Mouse (Mus musculus) kidney, embryonic 14.5 days (tissue): ENCODE measurements at regions not wholly inside any gene's neighbourhood (a gene's known extent, or its start where the extent isn't known, plus 50 kb on each side); places are given as distances from the start of the nearest gene placed in this dataset.

Experiments
- ATAC-seq: fragments of 200-750 bp; cut with Nextera tagmentation; 2 replicates; pipeline ENCODE4 v1.8.0; 2017; ENCODE audit warnings: moderate number of reproducible peaks, mild to moderate bottlenecking, moderate TSS enrichment, moderate library complexity; ENCODE audit not compliant: low FRiP score, low TSS enrichment
- H3K27ac ChIP-seq: fragments of 300-500 bp; sonication (generic); 2 replicates; pipeline ENCODE4 v1.5.1; 2014; ENCODE audit warnings: low read depth, mild to moderate bottlenecking, low read length, moderate library complexity, mixed read lengths
- H3K27me3 ChIP-seq: fragments of 300-500 bp; sonication (generic); 2 replicates; pipeline ENCODE4 v1.6.1; 2014; ENCODE audit warnings: mild to moderate bottlenecking, low read length; ENCODE audit not compliant: control insufficient read depth, insufficient read depth
- H3K36me3 ChIP-seq: fragments of 300-500 bp; sonication (generic); 2 replicates; pipeline ENCODE4 v1.6.1; 2014; ENCODE audit warnings: low read length, mixed read lengths; ENCODE audit not compliant: control insufficient read depth, insufficient read depth
- H3K4me1 ChIP-seq: fragments of 300-500 bp; sonication (generic); 2 replicates; pipeline ENCODE4 v1.6.1; 2014; ENCODE audit warnings: low read length, mixed read lengths; ENCODE audit not compliant: control insufficient read depth, insufficient read depth
- H3K4me2 ChIP-seq: fragments of 300-500 bp; sonication (generic); replicated peaks from 2 replicates; pipeline ENCODE4 v1.6.1; 2014; ENCODE audit warnings: low read depth, mild to moderate bottlenecking, low read length
- H3K4me3 ChIP-seq: fragments of 300-500 bp; sonication (generic); 2 replicates; pipeline ENCODE4 v1.5.1; 2014; ENCODE audit warnings: mild to moderate bottlenecking, low read length
- H3K9ac ChIP-seq: fragments of 300-500 bp; sonication (generic); 2 replicates; pipeline ENCODE4 v1.6.1; 2014; ENCODE audit warnings: low read depth, mild to moderate bottlenecking, low read length, moderate library complexity
- H3K9me3 ChIP-seq: fragments of 300-500 bp; sonication (generic); 2 replicates; pipeline ENCODE4 v1.6.1; 2016; ENCODE audit warnings: low read length; ENCODE audit not compliant: control insufficient read depth
- WGBS: fragments of 180-500 bp; shearing (Covaris S2); extraction: QIAGEN DNeasy Blood & Tissue Kit; methylation state at CpG from one replicate; pipeline ENCODE4 v1.1.7; 2014; 5-methylcytosine and 5-hydroxymethylcytosine counted together

- Histone ChIP-seq H3K27ac (no peak overlapping the region), H3K4me1 (no peaks in the 10 kb centered on the region), H3K4me2 (no peak overlapping the region), H3K9me3 (no peaks in the 10 kb centered on the region), H3K9ac (no peak overlapping the region), H3K4me3 (no peak overlapping the region), H3K27me3 (no peaks in the 10 kb centered on the region), H3K36me3 (no peaks in the 10 kb centered on the region)
- WGBS = 67% methylated on average over 11 of the region's 11 CpGs
- ATAC-seq = no peak
These were observed 249.9 kb upstream of the Rnaseh2b start for GRCm38 (mm10) chr14:62042305-62043116.

DNA sequence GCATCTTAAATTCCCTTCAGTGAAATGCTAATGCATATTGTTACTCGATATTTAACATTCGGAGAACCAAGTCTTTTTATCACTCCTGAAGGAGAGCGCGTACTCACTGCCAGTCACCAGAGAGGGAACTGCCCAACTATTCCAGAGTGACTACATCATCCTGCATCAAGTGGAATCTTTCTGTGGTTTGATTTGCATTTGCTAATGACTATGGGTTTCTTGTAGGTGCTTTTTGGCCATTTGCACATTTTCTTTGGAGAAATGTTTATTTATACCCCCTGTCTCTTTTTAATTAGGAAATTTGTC, 249.3 kb upstream of the Rnaseh2b start:
- Histone ChIP-seq H3K36me3 (no peaks in the 10 kb centered on the region), H3K9me3 (no peaks in the 10 kb centered on the region), H3K4me1 (no peaks in the 10 kb centered on the region), H3K4me2 (no peak overlapping the region), H3K4me3 (no peak overlapping the region), H3K27ac (no peak overlapping the region), H3K9ac (no peak overlapping the region), H3K27me3 (no peaks in the 10 kb centered on the region)
- no peak for ATAC-seq
- 94% methylated on average over 4 of the region's 4 CpGs for WGBS

DNA sequence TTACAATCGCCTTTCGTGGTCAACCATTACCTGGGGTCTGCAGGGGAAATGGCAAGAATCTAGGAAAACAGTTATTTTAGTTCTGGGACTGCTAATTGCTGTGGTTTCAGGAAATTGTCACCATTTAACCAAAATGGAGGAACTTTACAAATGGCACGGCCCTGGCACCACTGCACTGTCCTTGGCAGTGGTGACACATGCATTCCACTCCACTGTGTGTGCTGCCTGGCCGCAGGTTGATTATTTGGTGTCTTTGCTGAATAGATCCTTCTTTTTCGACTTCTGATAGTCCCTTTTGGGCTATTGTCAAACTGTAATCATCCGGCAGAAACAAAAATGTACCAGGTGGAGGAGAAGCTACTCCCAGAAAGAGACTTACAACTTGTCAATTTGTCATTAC, 241.4 kb upstream of the Rnaseh2b start:
- Histone ChIP-seq H3K9ac (no peak overlapping the region), H3K4me2 (no peak overlapping the region), H3K9me3 (0 out of 2 replicates have a peak, but pooled peaks cover 2% of the 10 kb centered on the region), H3K4me1 (no peaks in the 10 kb centered on the region), H3K27me3 (no peaks in the 10 kb centered on the region), H3K4me3 (no peak overlapping the region), H3K27ac (no peak overlapping the region), H3K36me3 (no peaks in the 10 kb centered on the region)
- ATAC-seq = no peak
- 92% methylated on average over 6 of the region's 6 CpGs for WGBS

DNA sequence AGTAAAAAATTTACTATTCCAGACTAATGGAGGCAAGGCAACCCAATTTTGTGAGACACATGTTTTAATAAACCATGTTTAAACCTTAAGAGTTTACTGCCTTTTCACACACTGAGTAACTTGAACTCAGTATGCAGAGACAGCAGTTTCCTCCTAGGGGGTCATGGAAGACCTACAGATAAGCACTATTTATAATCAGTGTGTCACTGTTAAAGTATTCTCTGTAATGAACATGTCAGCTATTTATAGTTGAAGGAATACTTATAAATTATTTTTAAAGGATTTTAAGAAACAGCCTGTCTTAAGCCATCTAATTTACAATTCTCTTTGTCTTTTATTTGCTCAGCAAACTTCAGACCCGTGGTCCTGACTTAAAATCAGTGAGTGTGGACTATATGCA, 240.5 kb upstream of the Rnaseh2b start:
- Histone ChIP-seq H3K27ac (no peak overlapping the region), H3K4me1 (no peaks in the 10 kb centered on the region), H3K36me3 (no peaks in the 10 kb centered on the region), H3K9ac (no peak overlapping the region), H3K9me3 (0 out of 2 replicates have a peak, but pooled peaks cover 2% of the 10 kb centered on the region), H3K4me2 (no peak overlapping the region), H3K27me3 (no peaks in the 10 kb centered on the region), H3K4me3 (no peak overlapping the region)
- ATAC-seq = peak; percentile 68; the same call in 1 of the 2 replicates
- 35% methylated on average over 1 of the region's 1 CpGs for WGBS

DNA sequence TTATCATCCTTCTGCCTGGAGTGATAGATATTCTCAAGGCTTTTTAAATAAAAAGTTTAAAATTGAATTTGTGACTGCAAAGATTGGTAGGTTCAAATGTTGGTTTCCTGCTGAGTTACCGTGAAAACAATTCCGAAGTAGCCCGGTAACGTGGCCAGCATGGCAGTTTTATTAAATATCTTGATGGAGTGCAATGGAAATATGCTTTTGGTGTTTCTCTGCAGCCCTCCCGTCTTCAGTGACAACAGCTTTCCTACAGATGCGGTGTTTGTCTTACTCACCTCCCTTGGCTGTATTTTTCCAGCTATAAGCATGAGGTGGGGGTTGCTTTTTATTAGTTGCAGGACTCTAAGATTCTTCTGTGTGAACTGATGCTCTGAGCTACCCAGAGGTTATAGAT, 239.4 kb upstream of the Rnaseh2b start:
- no peak overlapping the region for H3K4me2 ChIP-seq
- H3K4me3 ChIP-seq = no peak overlapping the region
- H3K27me3 ChIP-seq = no peaks in the 10 kb centered on the region
- H3K9ac ChIP-seq = no peak overlapping the region
- no peaks in the 10 kb centered on the region for H3K4me1 ChIP-seq
- 0 out of 2 replicates have a peak, but pooled peaks cover 2% of the 10 kb centered on the region for H3K9me3 ChIP-seq
- no peaks in the 10 kb centered on the region for H3K36me3 ChIP-seq
- no peak for ATAC-seq
- WGBS = 57% methylated on average over 6 of the region's 6 CpGs
- no peak overlapping the region for H3K27ac ChIP-seq

DNA sequence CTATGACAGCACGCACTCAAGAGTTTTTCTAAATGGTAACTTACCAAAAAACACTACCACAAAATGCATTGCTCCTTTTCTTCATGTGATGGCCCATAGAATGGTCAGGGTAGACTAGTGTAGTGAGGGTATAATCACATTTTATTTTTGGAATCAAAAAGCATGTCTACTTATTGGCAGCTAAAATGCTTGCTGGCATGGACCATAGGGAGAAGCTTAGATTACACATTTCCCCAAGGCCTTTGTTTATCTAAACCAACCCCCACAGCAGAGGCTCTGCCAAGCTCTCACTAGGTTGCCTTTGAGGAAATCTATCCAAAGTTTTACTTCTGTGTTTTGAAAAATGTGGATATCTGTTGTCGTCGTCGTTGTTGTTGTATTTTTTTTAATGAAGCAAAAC, 235.3 kb upstream of the Rnaseh2b start:
- no peaks in the 10 kb centered on the region for H3K27me3 ChIP-seq
- no peaks in the 10 kb centered on the region for H3K36me3 ChIP-seq
- no peaks in the 10 kb centered on the region for H3K4me1 ChIP-seq
- 65% methylated on average over 4 of the region's 4 CpGs for WGBS
- no peak overlapping the region for H3K4me2 ChIP-seq
- H3K9me3 ChIP-seq = 0 out of 2 replicates have a peak, but pooled peaks cover 2% of the 10 kb centered on the region
- no peak overlapping the region for H3K27ac ChIP-seq
- H3K4me3 ChIP-seq = no peak overlapping the region
- ATAC-seq = no peak
- no peak overlapping the region for H3K9ac ChIP-seq

DNA sequence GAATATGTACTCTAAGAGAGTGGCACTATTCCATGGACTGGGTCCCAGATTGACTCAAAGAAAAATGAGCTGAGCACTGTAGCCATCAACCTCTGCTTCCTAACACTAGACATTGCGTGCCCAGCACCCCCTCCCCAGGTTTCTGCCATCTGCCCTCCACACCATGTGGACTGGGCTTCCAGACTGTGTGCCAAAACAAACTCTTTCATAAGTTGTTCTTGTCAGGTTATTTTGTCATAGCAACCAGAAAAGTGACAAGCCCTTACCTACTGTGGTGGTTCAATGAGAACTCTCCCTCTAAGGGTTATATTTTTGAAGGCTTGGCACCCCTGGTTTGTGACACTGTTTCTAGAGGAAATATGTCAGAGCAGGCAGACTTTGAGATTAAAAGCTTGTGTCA, 234.3 kb upstream of the Rnaseh2b start:
- no peaks in the 10 kb centered on the region for H3K27me3 ChIP-seq
- H3K27ac ChIP-seq = no peak overlapping the region
- 0 out of 2 replicates have a peak, but pooled peaks cover 2% of the 10 kb centered on the region for H3K9me3 ChIP-seq
- no peaks in the 10 kb centered on the region for H3K36me3 ChIP-seq
- no peak overlapping the region for H3K4me3 ChIP-seq
- 94% methylated on average over 1 of the region's 1 CpGs for WGBS
- no peak for ATAC-seq
- no peak overlapping the region for H3K9ac ChIP-seq
- no peak overlapping the region for H3K4me2 ChIP-seq
- H3K4me1 ChIP-seq = no peaks in the 10 kb centered on the region

GRCm38 (mm10) chr14:62071140-62071539, 221.2 kb upstream of the Rnaseh2b start:
- no peak overlapping the region for H3K4me2 ChIP-seq
- no peaks in the 10 kb centered on the region for H3K36me3 ChIP-seq
- H3K9ac ChIP-seq = no peak overlapping the region
- 91% methylated on average over 6 of the region's 6 CpGs for WGBS
- no peaks in the 10 kb centered on the region for H3K9me3 ChIP-seq
- ATAC-seq = no peak
- no peak overlapping the region for H3K27ac ChIP-seq
- H3K4me1 ChIP-seq = no peaks in the 10 kb centered on the region
- H3K4me3 ChIP-seq = no peak overlapping the region
- no peaks in the 10 kb centered on the region for H3K27me3 ChIP-seq

DNA sequence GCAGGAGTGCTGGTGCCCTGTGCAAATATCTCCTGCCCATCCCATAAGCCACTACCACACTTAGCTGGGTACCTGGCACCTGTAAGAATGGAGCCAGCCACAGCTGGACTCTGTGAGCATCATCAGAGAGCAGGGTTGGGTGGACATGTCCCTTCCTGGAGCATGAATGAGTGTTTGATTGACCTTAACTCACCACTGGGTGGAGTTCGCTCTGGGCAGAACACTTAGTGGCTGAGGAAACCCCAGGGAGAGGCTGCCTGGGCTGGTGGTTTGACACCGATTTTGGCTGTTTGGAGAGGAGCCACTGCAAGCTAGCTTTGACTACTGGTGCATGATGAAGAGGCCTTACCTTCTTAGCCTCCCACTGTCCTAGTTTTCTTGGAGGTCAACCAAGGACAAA, 208.3 kb upstream of the Rnaseh2b start:
- H3K9ac ChIP-seq = no peak overlapping the region
- no peak overlapping the region for H3K4me3 ChIP-seq
- H3K9me3 ChIP-seq = no peaks in the 10 kb centered on the region
- no peaks in the 10 kb centered on the region for H3K4me1 ChIP-seq
- no peak overlapping the region for H3K27ac ChIP-seq
- ATAC-seq = no peak; the same call in 1 of the 2 replicates
- no peaks in the 10 kb centered on the region for H3K27me3 ChIP-seq
- 44% methylated on average over 2 of the region's 2 CpGs for WGBS
- H3K4me2 ChIP-seq = no peak overlapping the region
- H3K36me3 ChIP-seq = no peaks in the 10 kb centered on the region
